Comparison of ENCODE assay signal across 8 mouse cellular contexts in the genomic region with DNA sequence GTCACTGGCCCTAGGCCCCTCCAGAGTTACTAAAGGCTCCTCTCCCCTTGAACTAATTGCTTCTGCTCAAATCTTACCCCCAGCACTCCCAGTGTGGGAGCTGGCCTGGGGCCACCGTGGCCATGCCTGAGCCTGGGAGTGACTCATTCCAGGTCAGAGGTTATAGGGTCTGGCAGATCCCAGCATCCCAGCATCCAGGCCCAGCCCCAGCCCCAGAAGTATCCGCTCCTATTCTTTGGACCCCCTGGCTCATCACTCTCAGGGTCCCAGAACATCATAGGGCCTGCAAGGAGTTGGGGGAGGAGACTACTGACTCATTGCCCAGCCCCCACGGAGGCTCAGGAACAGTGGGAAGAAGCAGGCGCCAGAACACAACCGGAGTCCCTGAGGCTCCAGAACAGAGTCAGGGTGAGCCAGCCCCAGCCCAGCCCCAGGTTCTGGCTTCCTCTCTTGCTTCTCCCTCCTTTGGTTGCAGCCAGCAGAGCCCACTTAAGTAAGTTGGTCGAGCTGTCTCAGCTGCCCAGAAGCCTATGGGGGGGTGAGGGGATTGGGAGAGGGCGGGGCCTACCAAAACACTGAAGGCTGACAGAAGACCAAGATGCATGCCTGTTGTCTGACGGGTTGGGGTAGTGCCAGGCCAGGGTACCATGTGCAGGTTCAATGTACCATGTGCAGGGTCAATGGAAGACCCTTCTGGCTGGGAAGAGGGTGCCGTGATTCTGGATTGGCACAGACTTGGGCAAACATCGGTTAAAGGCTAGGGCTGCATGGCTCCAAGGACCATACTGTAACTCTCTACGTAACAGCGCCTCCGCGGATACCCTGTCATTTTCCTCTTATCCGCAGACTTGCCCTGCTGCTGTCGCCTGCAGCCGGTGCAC.
DNase-seq lines count a peak whose midpoint lies in the region; ATAC-seq and TF ChIP-seq lines count a peak whose summit lies in the region.

No protein-coding gene starts in this region.

- no peak for TF ChIP-seq CTCF in intestine, postnatal 0 days (IDR thresholded peaks at IDR 0.05; ENCODE audit: low read depth)

- no peaks in the 10 kb centered on the region for H3K27me3 ChIP-seq in forebrain, embryonic 12.5 days
- H3K27me3 ChIP-seq in intestine, postnatal 0 days (replicated peaks; ENCODE audit: control insufficient read depth, insufficient read depth, low read length), result no peaks in the 10 kb centered on the region
- no peaks in the 10 kb centered on the region for H3K27me3 ChIP-seq in myocyte (ENCODE audit: control insufficient read depth, insufficient read depth, insufficient read length)

- H3K4me1 ChIP-seq in forebrain, embryonic 12.5 days, result peaks cover 71% of the 10 kb centered on the region
- peaks cover 28% of the 10 kb centered on the region; the same call in 1 of the 2 replicates for H3K4me1 ChIP-seq in intestine, postnatal 0 days (replicated peaks; ENCODE audit: control insufficient read depth, insufficient read depth, low read length)

- H3K79me2 ChIP-seq in myocyte (ENCODE audit: control insufficient read depth, insufficient read depth), result peaks cover 100% of the 10 kb centered on the region

- WGBS in forebrain, embryonic 12.5 days, result 1% methylated on average over 16 of the region's 17 CpGs
- 4% methylated on average over 17 of the region's 17 CpGs for WGBS in intestine, postnatal 0 days

- peak overlapping the region; percentile 87 for H3K9ac ChIP-seq in forebrain, embryonic 12.5 days
- H3K9ac ChIP-seq in intestine, postnatal 0 days (ENCODE audit: low read depth, low read length), result peak overlapping the region; percentile 62

- H3K9me3 ChIP-seq in forebrain, embryonic 12.5 days, result no peaks in the 10 kb centered on the region
- no peaks in the 10 kb centered on the region for H3K9me3 ChIP-seq in intestine, postnatal 0 days (ENCODE audit: control insufficient read depth)

- H3ac ChIP-seq in myocyte (ENCODE audit: control insufficient read depth, insufficient read length), result no peak overlapping the region

- peak; percentile 57 for ATAC-seq in forebrain, embryonic 12.5 days (ENCODE audit: low FRiP score)
- ATAC-seq in intestine, postnatal 0 days, result no peak

- peak overlapping the region; percentile 65 for H3K4me3 ChIP-seq in forebrain, embryonic 12.5 days (replicated peaks)
- peak overlapping the region; percentile 49 for H3K4me3 ChIP-seq in intestine, postnatal 0 days (ENCODE audit: low read depth, low read length)
- H3K4me3 ChIP-seq in myocyte, result no peak overlapping the region

- TF ChIP-seq POLR2A in myocyte (IDR thresholded peaks at IDR 0.05; ENCODE audit: insufficient read length, low read depth), result no peak

- peak overlapping the region; percentile 82 for H3K4me2 ChIP-seq in forebrain, embryonic 12.5 days
- H3K4me2 ChIP-seq in intestine, postnatal 0 days (replicated peaks; ENCODE audit: low read depth), result peak overlapping the region; percentile 88
- peak overlapping the region; percentile 44 for H3K4me2 ChIP-seq in myocyte (ENCODE audit: low read depth)

- peak; percentile 45 to 51 for DNase-seq in layer of hippocampus, postnatal 36 days
- no peak for DNase-seq in layer of hippocampus, adult 11-12 months (ENCODE audit: low spot score)
- DNase-seq in Muller cell, postnatal 12 days (ENCODE audit: inconsistent ontology term), result peak; percentile 78
- no peak for DNase-seq in gastrocnemius, adult 8-10 months (ENCODE audit: low spot score in 2 of 2)
- no peak for DNase-seq in left cerebral cortex, postnatal 25 days (ENCODE audit: low spot score in 2 of 2)

- peak overlapping the region; percentile 99 for H3K27ac ChIP-seq in forebrain, embryonic 12.5 days
- peak overlapping the region; percentile 95 for H3K27ac ChIP-seq in intestine, postnatal 0 days (ENCODE audit: low read depth, low read length)

- no peaks in the 10 kb centered on the region; the same call in none of the 2 replicates for H3K36me3 ChIP-seq in forebrain, embryonic 12.5 days (replicated peaks)
- H3K36me3 ChIP-seq in intestine, postnatal 0 days (ENCODE audit: control insufficient read depth, insufficient read depth), result no peaks in the 10 kb centered on the region
- H3K36me3 ChIP-seq in myocyte (ENCODE audit: control insufficient read depth, insufficient read depth), result no peaks in the 10 kb centered on the region

- intact Hi-C loops in left cerebral cortex, postnatal 25 days (cut with DNase I), result no loop called here

TF ChIP-seq in myocyte, 11 proteins besides CTCF, POLR2A, EP300 and RAD21:
- no peak for TF ChIP-seq MAX (IDR thresholded peaks at IDR 0.05; ENCODE audit: low read depth)
- TF ChIP-seq REST (IDR thresholded peaks at IDR 0.05; ENCODE audit: insufficient read depth, insufficient read length), result no peak
- no peak for TF ChIP-seq SRF (IDR thresholded peaks at IDR 0.05; ENCODE audit: control insufficient read depth, insufficient read length, low read depth)
- no peak for TF ChIP-seq MYOG (IDR thresholded peaks at IDR 0.05; ENCODE audit: control insufficient read depth in 1 of 3, insufficient read depth in 1 of 3, insufficient read length in 2 of 3, low read depth in 2 of 3)
- no peak for TF ChIP-seq POLR2AphosphoS2 (IDR thresholded peaks at IDR 0.05; ENCODE audit: insufficient read length, low read depth)
- TF ChIP-seq USF1 (IDR thresholded peaks at IDR 0.05; ENCODE audit: low read depth), result no peak
- TF ChIP-seq CEBPB (IDR thresholded peaks at IDR 0.05; ENCODE audit: insufficient read depth, poor library complexity, severe bottlenecking), result no peak
- TF ChIP-seq E2F4 (IDR thresholded peaks at IDR 0.05; ENCODE audit: insufficient read depth), result no peak
- TF ChIP-seq MYOD1 (IDR thresholded peaks at IDR 0.05; ENCODE audit: control insufficient read depth in 1 of 3, insufficient read length in 2 of 3, low read depth in 2 of 3), result no peak

Comparison
In these comparisons a context has a peak if more than half of its experiments do, and no peak if none do; other contexts are left out.
1. DNase-seq: peak in layer of hippocampus, postnatal 36 days (2 of 2) and Muller cell, postnatal 12 days (single experiment); none in layer of hippocampus, adult 11-12 months (single experiment), gastrocnemius, adult 8-10 months (0 of 2) and left cerebral cortex, postnatal 25 days (0 of 2).
2. Peak in every context shown above with its lines, with median percentiles within 50 percentile points of each other: H3K4me2 ChIP-seq.